In genomic region chr8:80015818-80016217, GRCm38 (mm10) we compare ENCODE assay signal across 28 mouse cellular contexts. TPM values are rescaled to one million over a fixed set of nuclear protein-coding genes. Genes with fewer than 3 reads are reported as not detected.
"Had no signal": no experiment of that assay in that cellular context is flagged by ENCODE, and none has a peak within 500 bp of the region (broad histone marks: within the 10 kb centered on the region; RNA-seq: fewer than 3 reads in every experiment).

No protein-coding gene starts in this region.

- DNase-seq: left cerebral cortex, postnatal 4 days; liver; liver, embryonic 13.5 days; liver, postnatal 0 days; lung, adult 18-20 months; lung, adult 2 months; lung, embryonic 14.5 days; lung, postnatal 10 days; lung, postnatal 14 days; lung, postnatal 36 days; lung, postnatal 4 days; midbrain, embryonic 14.5 days had no signal

- H3K36me3 ChIP-seq: limb, embryonic 10.5 days; limb, embryonic 12.5 days; limb, embryonic 13.5 days; limb, embryonic 15.5 days; liver, embryonic 12.5 days; liver, embryonic 13.5 days; liver, embryonic 15.5 days; lung, embryonic 15.5 days; midbrain, embryonic 10.5 days; midbrain, embryonic 12.5 days; midbrain, embryonic 13.5 days; midbrain, embryonic 15.5 days had no signal

- H3K4me2 ChIP-seq: limb, embryonic 12.5 days; limb, embryonic 13.5 days; limb, embryonic 15.5 days; liver, embryonic 11.5 days; liver, embryonic 12.5 days; liver, embryonic 13.5 days; liver, embryonic 15.5 days; lung, embryonic 14.5 days; lung, embryonic 15.5 days; midbrain, embryonic 11.5 days; midbrain, embryonic 12.5 days; midbrain, embryonic 13.5 days; midbrain, embryonic 15.5 days had no signal

- H3K27me3 ChIP-seq: limb, embryonic 12.5 days; limb, embryonic 13.5 days; limb, embryonic 15.5 days; liver, embryonic 12.5 days; liver, embryonic 13.5 days; liver, embryonic 15.5 days; lung, embryonic 15.5 days; megakaryocyte, embryonic 14.5 days; midbrain, embryonic 12.5 days; midbrain, embryonic 13.5 days; midbrain, embryonic 15.5 days had no signal

- H3K4me3 ChIP-seq: left cerebral cortex, adult 2 months; limb, embryonic 10.5 days; limb, embryonic 12.5 days; limb, embryonic 13.5 days; limb, embryonic 15.5 days; liver, embryonic 12.5 days; liver, embryonic 13.5 days; liver, embryonic 15.5 days; lung, embryonic 15.5 days; megakaryocyte, embryonic 14.5 days; midbrain, embryonic 10.5 days; midbrain, embryonic 12.5 days; midbrain, embryonic 13.5 days; midbrain, embryonic 15.5 days had no signal

RNA-seq across cellular contexts. Expression of gene Hhip, which starts 42.0 kb away (rescaled TPM):
- polyA plus RNA-seq: macrophage had no signal
